Mouse (Mus musculus): ENCODE measurements at regions not wholly inside any gene's neighbourhood (a gene's known extent, or its start where the extent isn't known, plus 50 kb on each side); places are given as distances from the start of the nearest gene placed in this dataset.

GRCm38 (mm10) chr11:19073265-19073664 is 54.5 kb upstream of the Meis1 start:
- DNase-seq: no peak

GRCm38 (mm10) chr11:19073887-19074564 is 55.2 kb upstream of the Meis1 start:
- no peak for DNase-seq

GRCm38 (mm10) chr11:19091101-19091857 is 72.5 kb upstream of the Meis1 start:
- DNase-seq: no peak

- DNase-seq: no peak
These were observed 74.4 kb upstream of the Meis1 start for GRCm38 (mm10) chr11:19092967-19093745.

- DNase-seq: no peak
These were observed 75.0 kb upstream of the Meis1 start for GRCm38 (mm10) chr11:19093749-19094148.

GRCm38 (mm10) chr11:19094183-19094582 is 75.4 kb upstream of the Meis1 start:
- no peak for DNase-seq

- DNase-seq: no peak
These were observed 84.3 kb upstream of the Meis1 start for GRCm38 (mm10) chr11:19102981-19103568.

GRCm38 (mm10) chr11:19107180-19107579 is 88.4 kb upstream of the Meis1 start:
- DNase-seq: no peak

GRCm38 (mm10) chr11:19109055-19109454 is 90.3 kb upstream of the Meis1 start:
- no peak for DNase-seq

GRCm38 (mm10) chr11:19111916-19112575 is 93.3 kb upstream of the Meis1 start:
- DNase-seq: no peak

GRCm38 (mm10) chr11:19117121-19117520 is 98.3 kb upstream of the Meis1 start:
- no peak for DNase-seq

- DNase-seq: no peak
These were observed 99.5 kb upstream of the Meis1 start for GRCm38 (mm10) chr11:19118258-19118657.

GRCm38 (mm10) chr11:19119927-19120827 is 101.4 kb upstream of the Meis1 start:
- DNase-seq: no peak

GRCm38 (mm10) chr11:19120871-19121270 is 102.1 kb upstream of the Meis1 start:
- no peak for DNase-seq

- no peak for DNase-seq
These were observed 116.7 kb upstream of the Meis1 start for GRCm38 (mm10) chr11:19135375-19136050.

- DNase-seq: no peak
These were observed 119.6 kb upstream of the Meis1 start for GRCm38 (mm10) chr11:19138423-19138822.

GRCm38 (mm10) chr11:19138831-19139230 is 120.0 kb upstream of the Meis1 start:
- DNase-seq: no peak

GRCm38 (mm10) chr11:19143267-19144000 is 124.6 kb upstream of the Meis1 start:
- no peak for DNase-seq

- DNase-seq: no peak
These were observed 125.7 kb upstream of the Meis1 start for GRCm38 (mm10) chr11:19144506-19144905.

- DNase-seq: no peak
These were observed 126.5 kb upstream of the Meis1 start for GRCm38 (mm10) chr11:19145263-19145662.
